Mouse (Mus musculus): Measurements from ENCODE around the gene Idh3a. TPM values are rescaled to one million over a fixed set of nuclear protein-coding genes. Genes with fewer than 3 reads are reported as not detected.
A peak's percentile ranks its signal among the peaks of the same experiment; 100 is the strongest.

Idh3a gene
- polyA plus RNA-seq, 1 experiment, result 17.2 TPM

DNA sequence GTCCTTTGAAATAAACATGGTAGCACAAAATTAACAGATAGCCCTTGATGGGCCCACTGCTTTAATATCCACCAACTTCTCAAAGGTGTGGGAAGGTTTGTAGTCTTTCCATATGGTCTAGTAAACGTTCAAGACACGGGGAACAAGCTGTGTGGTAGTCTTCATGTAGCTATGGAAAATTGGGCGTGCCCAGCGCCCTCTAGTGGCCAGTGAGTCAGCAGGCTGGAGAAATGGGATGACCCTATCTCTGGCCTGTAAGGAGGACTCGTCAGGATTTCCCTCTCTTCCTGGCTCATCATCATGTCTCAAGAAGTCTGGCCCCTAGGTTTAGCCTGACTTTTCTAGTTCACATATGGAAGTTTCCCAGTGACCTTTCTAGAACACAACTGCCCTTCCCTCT is 38.6 kb upstream of the Idh3a start:
- 3% methylated on average over 5 of the region's 5 CpGs for WGBS
- peaks cover 4% of the 10 kb centered on the region; the same call in 1 of the 2 replicates for H3K4me1 ChIP-seq (ENCODE audit: control insufficient read depth, insufficient read depth, low read length)
- no peak overlapping the region for H3K27ac ChIP-seq (ENCODE audit: control insufficient read depth, insufficient read depth, low read depth, low read length, poor library complexity)
- TF ChIP-seq POLR2A (IDR thresholded peaks at IDR 0.05; ENCODE audit: borderline replicate concordance, control insufficient read depth, low read depth, low read length) (no peak), CTCF (IDR thresholded peaks at IDR 0.05; ENCODE audit: control insufficient read depth, insufficient read depth, low read length) (peak; percentile 90)
- no peak overlapping the region for H3K4me3 ChIP-seq (replicated peaks; ENCODE audit: control insufficient read depth, low read depth, low read length)

GRCm38 (mm10) chr9:54549433-54549832 is 36.7 kb upstream of the Idh3a start:
- Histone ChIP-seq H3K4me3 (replicated peaks; ENCODE audit: control insufficient read depth, low read depth, low read length) (no peak overlapping the region), H3K27ac (ENCODE audit: control insufficient read depth, insufficient read depth, low read depth, low read length, poor library complexity) (peak overlapping the region; percentile 26; the same call in 1 of the 2 replicates), H3K4me1 (ENCODE audit: control insufficient read depth, insufficient read depth, low read length) (peaks cover 4% of the 10 kb centered on the region; the same call in 1 of the 2 replicates)
- 59% methylated on average over 6 of the region's 6 CpGs for WGBS
- TF ChIP-seq CTCF (IDR thresholded peaks at IDR 0.05; ENCODE audit: control insufficient read depth, insufficient read depth, low read length) (no peak), POLR2A (IDR thresholded peaks at IDR 0.05; ENCODE audit: borderline replicate concordance, control insufficient read depth, low read depth, low read length) (no peak)

- Histone ChIP-seq H3K27ac (ENCODE audit: control insufficient read depth, insufficient read depth, low read depth, low read length, poor library complexity) (no peak overlapping the region), H3K4me3 (replicated peaks; ENCODE audit: control insufficient read depth, low read depth, low read length) (no peak overlapping the region), H3K4me1 (ENCODE audit: control insufficient read depth, insufficient read depth, low read length) (peaks cover 6% of the 10 kb centered on the region)
- TF ChIP-seq POLR2A (IDR thresholded peaks at IDR 0.05; ENCODE audit: borderline replicate concordance, control insufficient read depth, low read depth, low read length) (no peak), CTCF (IDR thresholded peaks at IDR 0.05; ENCODE audit: control insufficient read depth, insufficient read depth, low read length) (peak; percentile 32; the same call in 1 of the 2 replicates)
- WGBS, result 26% methylated on average over 5 of the region's 5 CpGs
Observed at GRCm38 (mm10) chr9:54552409-54552808, 33.7 kb upstream of the Idh3a start.

GRCm38 (mm10) chr9:54555044-54555443 is 31.1 kb upstream of the Idh3a start:
- peak overlapping the region; percentile 52; the same call in 1 of the 2 replicates for H3K27ac ChIP-seq (ENCODE audit: control insufficient read depth, insufficient read depth, low read depth, low read length, poor library complexity)
- H3K4me1 ChIP-seq (ENCODE audit: control insufficient read depth, insufficient read depth, low read length), result peaks cover 2% of the 10 kb centered on the region
- 46% methylated on average over 2 of the region's 2 CpGs for WGBS
- no peak overlapping the region for H3K4me3 ChIP-seq (replicated peaks; ENCODE audit: control insufficient read depth, low read depth, low read length)
- TF ChIP-seq POLR2A (IDR thresholded peaks at IDR 0.05; ENCODE audit: borderline replicate concordance, control insufficient read depth, low read depth, low read length) (no peak), CTCF (IDR thresholded peaks at IDR 0.05; ENCODE audit: control insufficient read depth, insufficient read depth, low read length) (no peak)

- Histone ChIP-seq H3K4me3 (replicated peaks; ENCODE audit: control insufficient read depth, low read depth, low read length) (no peak overlapping the region), H3K4me1 (ENCODE audit: control insufficient read depth, insufficient read depth, low read length) (peaks cover 2% of the 10 kb centered on the region), H3K27ac (ENCODE audit: control insufficient read depth, insufficient read depth, low read depth, low read length, poor library complexity) (no peak overlapping the region)
- no peak for TF ChIP-seq CTCF (IDR thresholded peaks at IDR 0.05; ENCODE audit: control insufficient read depth, insufficient read depth, low read length)
- TF ChIP-seq POLR2A (IDR thresholded peaks at IDR 0.05; ENCODE audit: borderline replicate concordance, control insufficient read depth, low read depth, low read length), result no peak
- WGBS, result 77% methylated on average over 8 of the region's 8 CpGs
Observed at GRCm38 (mm10) chr9:54558731-54559130, 27.4 kb upstream of the Idh3a start.

- peak within 1 kb of the TSS; percentile 67 for H3K4me3 ChIP-seq (replicated peaks; ENCODE audit: control insufficient read depth, low read depth, low read length)
- peak within 1 kb of the TSS; percentile 11; the same call in 1 of the 2 replicates for H3K27ac ChIP-seq (ENCODE audit: control insufficient read depth, insufficient read depth, low read depth, low read length, poor library complexity)
- no peak for TF ChIP-seq POLR2A (IDR thresholded peaks at IDR 0.05; ENCODE audit: borderline replicate concordance, control insufficient read depth, low read depth, low read length)
- peak; percentile 20; the same call in 1 of the 2 replicates for TF ChIP-seq CTCF (IDR thresholded peaks at IDR 0.05; ENCODE audit: control insufficient read depth, insufficient read depth, low read length)
- WGBS, result 5% methylated on average over 53 of the region's 54 CpGs
- peaks cover 2% of the 10 kb centered on the region for H3K4me1 ChIP-seq (ENCODE audit: control insufficient read depth, insufficient read depth, low read length)
Observed at GRCm38 (mm10) chr9:54559771-54560471, 26.2 kb upstream of the Idh3a start, which contains the start of gene Cib2. Gene Cib2 (minus strand): TSS chr9:54560218.

GRCm38 (mm10) chr9:54560831-54561601 is 25.1 kb upstream of the Idh3a start:
- H3K4me1 ChIP-seq (ENCODE audit: control insufficient read depth, insufficient read depth, low read length), result no peaks in the 10 kb centered on the region
- no peak overlapping the region for H3K4me3 ChIP-seq (replicated peaks; ENCODE audit: control insufficient read depth, low read depth, low read length)
- H3K27ac ChIP-seq (ENCODE audit: control insufficient read depth, insufficient read depth, low read depth, low read length, poor library complexity), result no peak overlapping the region
- TF ChIP-seq POLR2A (IDR thresholded peaks at IDR 0.05; ENCODE audit: borderline replicate concordance, control insufficient read depth, low read depth, low read length), result no peak
- TF ChIP-seq CTCF (IDR thresholded peaks at IDR 0.05; ENCODE audit: control insufficient read depth, insufficient read depth, low read length), result no peak
- WGBS, result 88% methylated on average over 8 of the region's 8 CpGs

GRCm38 (mm10) chr9:54566958-54567357 is 19.2 kb upstream of the Idh3a start:
- WGBS, result 19% methylated on average over 4 of the region's 4 CpGs

More at GRCm38 (mm10) chr9:54566958-54567357, 19.2 kb upstream of the Idh3a start:
- no peak for TF ChIP-seq POLR2A (IDR thresholded peaks at IDR 0.05; ENCODE audit: borderline replicate concordance, control insufficient read depth, low read depth, low read length)
- no peak for TF ChIP-seq CTCF (IDR thresholded peaks at IDR 0.05; ENCODE audit: control insufficient read depth, insufficient read depth, low read length)
- H3K4me1 ChIP-seq (ENCODE audit: control insufficient read depth, insufficient read depth, low read length), result no peaks in the 10 kb centered on the region; the same call in 1 of the 2 replicates
- no peak overlapping the region for H3K4me3 ChIP-seq (replicated peaks; ENCODE audit: control insufficient read depth, low read depth, low read length)
- H3K27ac ChIP-seq (ENCODE audit: control insufficient read depth, insufficient read depth, low read depth, low read length, poor library complexity), result no peak overlapping the region

Measured in bone marrow, adult 2 months (tissue).